Mouse (Mus musculus) megakaryocyte, embryonic 14.5 days (primary cell): ENCODE measurements at regions not wholly inside any gene's neighbourhood (a gene's known extent, or its start where the extent isn't known, plus 50 kb on each side); places are given as distances from the start of the nearest gene placed in this dataset.

Experiments used
- FLI1 ChIP-seq: IDR thresholded peaks from 2 replicates; pipeline ENCODE4 v1.6.1; 2012; ENCODE audit warnings: low read length, inconsistent platforms, mixed read lengths
- GATA1 ChIP-seq: IDR thresholded peaks from 3 replicates; pipeline ENCODE4 v1.6.1; 2012; ENCODE audit warnings: mixed read lengths, low read length, inconsistent platforms, borderline replicate concordance

GRCm38 (mm10) chr17:84848385-84849030, 57.9 kb upstream of the Lrpprc start:
- TF ChIP-seq GATA1: no peak
- no peak for TF ChIP-seq FLI1
